Mouse (Mus musculus) urinary bladder, postnatal 36 days (tissue): ENCODE data around the gene Scrt2.

ENCODE experiments used
- DNase-seq, 2 experiments: peaks; one replicate each; pipeline ENCODE4 v3.0.0; 2022; ENCODE audit warnings: low spot score in 2 of 2, mixed read lengths in 1 of 2

Gene Scrt2

GRCm38 (mm10) chr2:152105318-152106224, 24.2 kb downstream of the Scrt2 start, which contains the start of gene Srxn1:
Gene Srxn1, plus strand, starts transcription at chr2:152105516.
- DNase-seq, result peak; percentile 87 to 91

- DNase-seq, result no peak
Measured at GRCm38 (mm10) chr2:152106225-152106595, 24.9 kb downstream of the Scrt2 start.

- no peak for DNase-seq
Measured at GRCm38 (mm10) chr2:152106597-152106996, 25.3 kb downstream of the Scrt2 start.

- no peak for DNase-seq
Measured at GRCm38 (mm10) chr2:152108702-152109101, 27.4 kb downstream of the Scrt2 start.

DNA sequence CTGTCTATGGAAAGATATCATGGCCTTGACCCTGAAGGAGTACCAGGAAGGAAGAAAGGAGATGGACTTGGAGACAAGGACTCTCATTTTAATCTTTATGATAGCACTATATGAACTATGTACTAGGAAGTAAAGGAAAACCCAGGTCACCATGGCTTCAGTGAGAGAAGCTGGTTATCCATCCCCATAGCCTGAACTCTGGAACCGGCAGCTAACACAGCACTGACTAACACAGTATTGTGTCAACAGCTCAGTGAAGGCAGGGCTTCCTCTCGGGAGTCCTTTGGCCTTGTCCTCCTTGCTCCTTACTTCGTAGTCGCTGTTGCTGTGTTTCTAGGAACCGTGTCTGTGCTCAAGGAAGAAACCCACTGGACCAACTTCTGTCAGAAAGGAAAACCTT, 28.1 kb downstream of the Scrt2 start:
- DNase-seq, result no peak

GRCm38 (mm10) chr2:152111311-152111710, 30.0 kb downstream of the Scrt2 start:
- no peak for DNase-seq

DNA sequence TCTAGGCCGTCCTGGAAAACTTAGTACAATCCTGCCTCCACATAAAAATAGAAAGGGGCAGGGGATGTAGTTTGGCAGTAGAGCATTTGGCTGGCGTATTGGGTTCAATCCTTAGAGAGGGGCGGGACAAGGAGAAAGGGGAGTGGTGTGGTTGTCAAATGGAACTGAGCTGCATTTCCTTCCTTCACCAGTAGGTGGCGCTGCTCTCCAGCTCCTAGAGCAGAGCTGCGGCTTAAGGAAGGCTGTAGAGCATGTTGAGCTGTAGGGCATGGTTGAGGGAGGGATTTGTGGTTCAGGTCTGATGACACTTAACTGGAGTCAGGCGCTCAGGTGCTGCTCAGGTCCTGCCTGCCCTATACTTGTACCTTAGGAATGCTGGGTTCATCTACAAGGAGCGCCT, 30.6 kb downstream of the Scrt2 start:
- DNase-seq, result peak; percentile 86 to 87

DNA sequence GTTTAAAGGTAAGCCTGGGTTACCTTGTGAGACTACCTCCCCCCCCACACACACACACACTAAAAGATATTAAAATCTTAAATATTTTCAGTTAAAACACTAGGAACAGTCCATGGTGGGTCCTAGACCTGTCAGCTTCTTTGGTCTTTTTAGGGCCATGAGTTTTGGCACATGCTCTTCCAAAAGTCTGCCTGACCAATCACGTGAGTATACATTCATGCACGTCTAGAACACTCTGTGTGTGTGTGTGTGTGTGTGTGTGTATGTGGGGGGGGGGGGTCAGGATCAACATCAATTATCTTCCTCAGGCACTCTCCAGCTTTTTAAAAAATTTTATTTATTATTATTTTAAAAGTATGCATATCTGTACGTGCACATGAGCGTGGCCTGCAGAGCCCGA, 31.2 kb downstream of the Scrt2 start:
- no peak for DNase-seq

DNA sequence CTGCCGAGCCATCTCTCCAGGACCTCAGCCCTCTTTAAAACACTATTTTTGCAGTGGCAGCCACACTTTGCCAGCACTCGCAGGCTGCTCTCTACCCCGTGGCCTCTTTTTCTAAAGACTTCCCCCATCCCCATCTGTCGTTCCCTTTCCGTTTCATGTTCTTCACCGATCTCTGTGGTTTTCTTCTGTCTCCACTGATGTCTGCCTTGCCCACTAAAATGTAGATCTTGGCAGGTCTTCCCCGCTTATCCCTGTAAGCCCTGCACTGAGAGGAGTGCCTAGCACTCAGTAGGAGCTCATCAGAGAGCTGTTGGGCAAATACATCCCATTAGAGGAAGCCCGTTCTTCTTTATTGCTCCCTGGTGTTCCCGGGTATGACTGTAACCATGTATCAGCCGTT, 31.6 kb downstream of the Scrt2 start:
- DNase-seq, result no peak

DNA sequence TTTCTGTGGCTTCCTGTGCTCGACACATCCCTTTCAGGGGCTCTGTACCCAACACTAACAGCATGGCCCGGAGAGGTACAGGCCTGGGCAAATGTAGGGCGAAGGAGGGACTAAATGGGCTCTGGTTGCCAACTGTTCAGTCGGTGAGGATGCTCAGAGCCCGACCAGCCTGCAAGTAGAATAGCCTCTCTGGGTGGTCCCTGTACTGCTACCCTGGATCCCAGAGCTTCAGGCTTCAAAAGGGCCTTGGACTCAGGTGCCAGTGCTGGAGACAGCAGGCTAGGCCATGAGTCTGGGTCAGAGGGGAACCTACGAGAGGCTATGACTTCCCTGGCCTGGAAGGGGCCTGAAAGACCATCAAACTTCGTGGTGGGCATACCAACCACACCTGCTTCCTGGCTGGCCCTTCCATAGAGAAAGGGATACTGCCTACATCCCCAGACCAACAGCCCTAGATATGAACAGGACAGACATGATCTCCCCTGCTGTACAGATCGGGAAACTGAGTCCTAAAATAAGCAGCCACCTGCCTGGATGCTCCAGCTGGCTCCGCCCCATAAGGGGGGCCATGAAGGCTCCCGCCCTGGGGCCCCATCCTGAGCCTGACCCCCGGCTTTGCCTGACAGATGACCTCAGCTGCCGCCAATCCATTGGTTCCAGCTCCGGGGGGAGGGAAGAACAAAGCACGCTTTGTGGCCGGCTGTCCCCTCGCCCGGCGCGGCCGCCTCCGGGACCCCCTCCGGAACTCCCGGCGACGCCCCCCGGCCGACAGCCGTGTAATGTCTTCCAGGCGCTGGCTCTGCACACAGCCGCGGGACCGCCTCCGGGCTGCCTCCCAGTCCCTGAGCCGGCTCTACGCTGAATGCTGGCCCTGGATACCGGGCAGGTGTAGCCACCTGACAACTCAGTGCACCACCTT, 33.0 kb downstream of the Scrt2 start:
- DNase-seq, result no peak

- DNase-seq, result no peak
Measured at GRCm38 (mm10) chr2:152117694-152118093, 36.4 kb downstream of the Scrt2 start.

GRCm38 (mm10) chr2:152119228-152119865, 38.0 kb downstream of the Scrt2 start:
- no peak for DNase-seq

GRCm38 (mm10) chr2:152122896-152123295, 41.6 kb downstream of the Scrt2 start:
- no peak for DNase-seq

- no peak for DNase-seq
Measured at GRCm38 (mm10) chr2:152128597-152128996, 47.3 kb downstream of the Scrt2 start.

- DNase-seq, result no peak
Measured at GRCm38 (mm10) chr2:152129778-152130177, 48.4 kb downstream of the Scrt2 start.

DNA sequence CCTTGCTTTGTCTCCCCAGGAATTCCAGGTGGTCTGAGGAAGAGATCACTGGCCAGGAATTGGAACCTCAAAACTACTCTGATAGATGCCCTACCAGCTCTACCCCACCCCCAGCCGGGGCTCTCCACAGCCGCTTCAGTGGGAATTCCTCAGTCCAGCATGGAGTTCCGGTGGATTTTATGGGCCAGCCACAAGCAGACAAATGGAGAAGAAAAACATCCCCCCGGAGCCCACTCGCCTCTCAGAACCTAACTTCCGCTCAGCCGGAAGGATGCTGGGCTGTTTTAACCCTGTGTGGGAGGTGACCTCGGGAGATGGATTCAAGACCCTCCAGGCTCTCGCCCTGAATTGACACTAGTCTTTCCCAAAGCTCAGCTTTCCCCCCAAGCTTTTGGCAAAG, 50.7 kb downstream of the Scrt2 start:
- DNase-seq, result no peak

GRCm38 (mm10) chr2:152132691-152133090, 51.4 kb downstream of the Scrt2 start:
- DNase-seq, result no peak

GRCm38 (mm10) chr2:152139191-152139987, 58.1 kb downstream of the Scrt2 start:
- no peak for DNase-seq

- no peak for DNase-seq
Measured at GRCm38 (mm10) chr2:152140941-152141340, 59.6 kb downstream of the Scrt2 start.

DNA sequence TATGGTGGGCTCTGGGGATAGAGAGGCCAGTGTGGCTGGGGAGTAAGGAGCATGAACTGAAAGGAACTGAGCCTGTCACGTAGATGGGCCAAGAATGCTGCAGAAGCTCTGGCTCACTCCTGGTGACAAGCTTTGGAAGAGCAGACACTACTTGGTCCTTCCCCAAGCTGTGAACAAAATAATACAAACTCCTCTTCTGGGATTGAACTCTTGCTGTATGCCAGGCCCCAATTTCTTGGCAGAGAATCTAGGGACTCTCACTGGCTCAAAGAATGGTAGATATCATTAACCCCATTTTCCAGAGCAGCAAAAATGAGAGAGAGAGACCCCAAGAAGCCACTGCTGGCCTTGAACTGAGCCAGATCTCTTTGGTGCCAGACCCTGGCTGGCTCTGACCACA, 60.2 kb downstream of the Scrt2 start:
- DNase-seq, result no peak

GRCm38 (mm10) chr2:152142046-152142445, 60.7 kb downstream of the Scrt2 start:
- no peak for DNase-seq
